Mouse (Mus musculus): ENCODE results near the gene Dlst.

The Dlst gene

DNA sequence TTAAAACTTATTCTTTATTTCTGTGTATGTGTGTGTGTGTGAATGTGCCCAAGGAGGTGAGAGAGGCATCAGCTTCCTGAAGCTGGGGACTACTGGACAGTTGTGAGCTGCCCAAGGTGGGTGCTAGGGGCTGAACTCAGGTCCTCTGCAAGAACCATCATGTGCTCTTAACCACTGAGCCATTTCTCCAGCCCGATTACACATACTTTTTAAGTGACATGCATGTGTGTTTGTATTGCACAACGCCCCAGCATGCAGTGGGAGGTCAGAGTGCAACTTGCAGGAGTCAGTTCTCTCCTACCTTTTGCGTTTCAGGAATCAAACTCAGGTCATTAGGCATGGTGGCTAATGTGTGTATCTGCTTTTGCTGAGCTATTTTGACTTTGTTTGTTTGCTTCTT, 42.4 kb downstream of the Dlst start:
- no peak for DNase-seq

DNA sequence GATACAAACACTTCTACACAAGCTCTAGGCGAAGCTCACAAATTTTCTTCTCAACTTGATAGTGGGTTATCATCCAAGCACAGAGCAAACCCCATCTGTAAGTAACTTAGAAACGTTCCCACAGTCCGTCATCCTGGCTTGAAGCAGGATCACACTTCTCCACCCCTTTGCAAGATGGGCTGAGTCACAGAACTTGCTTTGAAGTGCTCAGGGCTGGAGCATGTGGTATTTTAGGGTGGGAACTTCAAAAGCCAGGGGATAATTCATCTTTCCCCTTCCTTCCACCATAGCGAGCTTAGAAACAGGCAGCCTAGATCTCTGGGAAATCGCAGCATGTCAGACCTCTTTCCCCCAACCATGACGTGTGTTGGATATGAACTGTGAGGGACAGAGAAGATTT, 45.7 kb downstream of the Dlst start:
- DNase-seq, result no peak

DNA sequence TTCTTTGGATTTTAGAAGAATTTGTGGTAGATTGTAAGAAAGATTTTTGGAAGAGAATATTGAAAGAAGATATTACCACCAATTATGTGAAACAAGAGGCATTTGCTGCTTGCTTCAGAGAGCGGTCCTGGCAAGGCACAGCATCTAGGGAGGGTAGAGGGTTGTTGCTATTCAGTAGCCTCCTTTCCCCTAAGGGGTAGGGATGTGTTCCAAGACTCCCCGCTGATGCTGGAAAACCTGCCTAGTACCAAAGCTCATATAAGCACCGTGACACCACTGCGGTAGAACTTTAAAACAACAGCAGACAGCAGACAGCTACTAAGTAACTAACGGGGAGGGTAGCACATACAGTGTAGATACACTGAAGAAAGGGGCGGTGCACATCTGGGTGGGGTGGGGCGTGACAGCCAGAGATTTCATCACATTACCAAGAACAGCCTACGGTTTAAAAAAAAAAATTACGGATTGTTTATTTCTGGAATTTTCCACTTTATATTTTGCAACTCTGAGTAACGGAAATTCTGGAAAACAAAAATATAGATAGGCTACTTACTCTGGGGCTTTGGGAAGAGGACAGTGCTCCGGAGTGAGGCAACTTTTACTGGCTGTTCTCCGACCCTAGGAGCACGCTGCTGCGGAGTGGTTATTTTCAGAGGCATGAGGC, 47.3 kb downstream of the Dlst start:
- no peak for DNase-seq

DNA sequence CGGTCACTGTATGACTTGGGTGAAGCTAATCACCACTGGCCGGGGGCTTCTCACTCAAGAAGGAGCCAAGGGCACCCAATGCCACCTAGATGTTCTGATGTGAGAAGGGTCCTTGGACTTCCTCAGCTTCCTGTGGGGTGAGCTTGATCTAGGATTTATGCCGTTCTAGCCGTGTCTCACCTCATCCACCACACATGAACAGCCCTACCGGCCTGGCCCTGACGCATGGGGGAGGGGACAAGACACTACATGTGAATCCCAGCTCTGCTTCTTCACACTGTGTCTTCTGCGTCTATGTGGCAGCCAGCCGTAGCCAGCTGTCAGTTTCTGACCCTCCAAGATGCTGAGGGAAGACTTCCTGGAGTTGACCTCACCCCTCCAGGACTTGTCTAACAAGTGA, 48.2 kb downstream of the Dlst start:
- no peak for DNase-seq

DNA sequence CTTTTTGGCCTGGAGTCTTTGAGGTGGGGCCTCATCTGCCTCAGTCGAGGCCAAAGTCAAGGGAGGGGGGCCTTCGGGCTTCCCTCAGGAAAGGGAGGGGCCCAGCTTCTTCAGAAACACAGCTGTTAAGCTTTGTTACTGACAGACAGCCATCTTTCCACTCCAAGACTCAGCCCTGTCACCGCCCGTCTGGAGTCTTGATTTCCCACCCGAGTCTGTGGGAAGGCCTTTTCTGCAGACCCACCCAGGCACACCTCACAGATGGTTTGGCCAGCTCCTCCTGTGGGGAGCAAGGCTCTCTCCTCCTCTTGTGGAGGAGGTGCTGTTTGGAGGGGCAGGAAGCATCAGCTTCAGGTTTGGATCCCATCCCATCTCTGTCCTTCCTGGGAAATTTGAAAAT, 49.0 kb downstream of the Dlst start:
- DNase-seq, result no peak

DNA sequence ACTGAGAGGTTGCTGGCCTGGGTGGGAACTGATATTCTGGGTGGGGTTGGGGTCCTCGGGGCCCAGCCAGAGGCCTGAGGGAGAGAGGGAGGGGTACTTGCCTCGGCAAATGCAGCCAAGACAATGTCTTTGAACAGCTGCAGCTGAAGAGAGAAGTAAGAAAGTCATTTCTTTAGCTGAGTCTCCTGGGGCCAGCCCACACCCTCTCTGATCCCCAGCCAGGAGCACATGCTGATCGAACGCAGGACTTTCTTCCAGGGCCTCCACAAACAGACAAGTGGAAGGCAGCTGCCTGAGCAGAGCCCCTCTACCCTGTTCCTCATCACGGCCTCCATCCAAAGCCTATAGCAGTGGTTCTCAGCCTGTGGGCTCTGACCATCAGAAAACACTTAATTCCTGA, 54.4 kb downstream of the Dlst start:
- DNase-seq, result no peak

DNA sequence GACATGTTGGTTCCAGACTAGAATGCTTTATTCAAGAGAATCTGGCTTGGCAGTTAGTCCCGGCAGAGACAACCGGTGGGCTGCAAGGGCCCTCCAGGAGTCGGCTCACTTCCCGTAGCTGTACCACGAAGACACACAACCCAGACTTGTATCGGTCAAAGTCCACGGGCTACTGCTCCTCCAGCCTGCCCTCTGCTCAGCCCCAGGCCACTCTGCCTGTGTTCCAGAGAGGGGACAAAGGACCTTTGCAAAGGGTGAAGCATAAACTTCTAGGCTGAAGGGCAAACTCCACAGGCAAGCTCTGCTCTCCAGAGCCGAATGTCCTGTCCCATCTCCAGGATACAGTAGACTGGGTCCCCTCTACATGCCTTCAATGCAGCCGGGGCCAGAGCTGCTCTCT, 56.0 kb downstream of the Dlst start:
- DNase-seq, result no peak

DNA sequence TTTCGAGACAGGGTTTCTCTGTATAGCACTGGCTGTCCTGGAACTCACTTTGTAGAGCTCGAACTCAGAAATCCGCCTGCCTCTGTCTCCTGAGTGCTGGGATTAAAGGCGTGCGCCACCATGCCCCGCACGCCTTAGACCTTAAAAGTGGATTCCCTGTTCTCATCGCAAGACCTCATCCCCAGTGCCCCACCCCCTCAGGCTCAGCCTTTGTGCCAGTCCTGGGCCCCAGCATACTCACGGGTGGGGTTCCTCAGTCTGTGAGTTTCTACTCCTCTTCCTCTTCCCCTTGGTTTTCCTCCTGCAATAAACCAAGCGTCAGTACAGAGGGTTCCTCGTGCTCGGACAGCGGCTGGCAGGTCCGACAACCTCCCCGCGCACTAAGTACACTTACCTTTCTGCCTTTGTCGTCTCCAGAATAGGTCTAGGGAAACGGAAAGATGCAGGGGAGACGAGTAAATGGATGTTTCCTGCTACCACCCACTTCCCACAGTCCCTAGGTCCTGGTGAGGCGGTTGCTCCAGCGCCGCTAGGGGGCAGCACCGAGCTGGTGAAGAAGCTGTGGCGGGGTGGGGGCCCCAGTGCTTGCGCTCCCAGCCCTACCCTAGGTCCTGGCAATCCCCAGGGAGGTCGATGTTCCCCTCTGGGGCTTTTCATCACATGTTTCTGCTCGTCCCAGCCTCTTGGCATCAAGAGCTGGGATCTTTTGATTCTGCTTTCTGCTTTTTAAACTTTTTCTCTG, 58.7 kb downstream of the Dlst start:
- DNase-seq, result peak; percentile 91

DNA sequence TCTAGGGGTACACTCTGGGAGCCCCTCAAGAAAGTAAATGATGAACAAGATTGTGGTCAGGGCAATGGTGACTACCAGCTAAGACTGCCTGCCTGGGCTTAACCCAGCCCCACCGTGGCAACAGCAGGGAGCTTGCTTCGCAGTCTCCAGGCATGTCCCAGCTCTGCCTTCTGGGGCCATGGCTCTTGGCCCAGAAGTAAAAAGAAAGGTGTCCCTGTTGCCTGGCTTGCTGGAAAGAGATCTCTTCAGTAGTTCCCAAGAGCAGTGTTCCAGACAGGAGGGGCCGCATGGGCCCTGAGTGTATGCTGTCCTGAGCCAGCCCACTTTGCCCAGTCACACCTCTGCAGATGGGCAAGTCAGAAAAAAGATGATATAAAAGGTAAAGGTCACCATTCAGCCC, 59.2 kb downstream of the Dlst start:
- no peak for DNase-seq

DNA sequence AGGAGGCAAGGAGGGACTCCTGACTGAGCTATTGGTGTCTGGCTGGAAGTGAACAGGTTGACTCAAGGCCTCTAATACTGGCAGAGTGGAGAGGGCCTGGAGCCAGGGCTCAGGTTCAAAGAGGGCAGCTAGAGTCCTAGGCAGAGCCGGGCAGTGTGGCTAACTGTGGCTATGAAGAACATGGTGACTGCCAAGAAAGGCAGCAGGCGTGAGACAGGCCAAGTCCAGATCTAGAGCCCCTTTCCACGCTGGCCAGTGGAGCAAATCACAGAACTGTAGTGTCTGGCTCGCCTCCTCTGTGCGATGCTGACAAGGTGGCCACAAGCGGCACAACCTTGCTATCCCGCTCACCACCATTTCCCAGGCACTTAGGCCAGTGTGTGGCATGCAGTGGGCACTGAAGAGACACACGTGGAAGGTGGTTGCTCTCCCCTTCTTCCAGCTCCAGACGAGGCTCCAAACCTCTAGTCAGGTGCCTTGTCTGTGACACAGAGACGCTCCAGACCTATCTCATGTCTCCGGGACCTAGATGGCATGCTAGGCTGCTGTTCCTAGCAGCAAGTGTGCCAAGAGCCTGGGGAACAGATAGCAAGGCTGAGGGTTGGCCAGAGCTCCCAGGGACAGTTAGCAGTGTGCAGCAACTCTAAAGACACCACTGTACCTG, 59.8 kb downstream of the Dlst start:
- no peak for DNase-seq

DNA sequence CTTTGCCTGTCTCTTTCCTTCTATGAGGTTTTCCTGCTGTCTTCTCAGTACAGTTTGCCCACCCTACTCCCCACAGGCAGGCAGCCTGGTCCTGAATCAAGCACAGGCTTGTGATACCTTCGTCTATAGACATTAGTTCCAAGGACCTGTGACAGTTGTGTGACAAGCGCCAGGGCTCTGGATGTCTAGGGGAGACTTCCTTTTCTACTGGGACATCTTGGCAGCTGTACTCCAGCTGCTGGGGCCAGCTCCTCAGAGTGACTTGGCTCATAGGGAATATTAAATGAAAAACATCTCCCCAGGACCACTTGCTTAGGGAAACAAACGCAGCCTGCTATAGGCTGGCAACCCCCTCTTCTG, 60.3 kb downstream of the Dlst start:
- no peak for DNase-seq

DNA sequence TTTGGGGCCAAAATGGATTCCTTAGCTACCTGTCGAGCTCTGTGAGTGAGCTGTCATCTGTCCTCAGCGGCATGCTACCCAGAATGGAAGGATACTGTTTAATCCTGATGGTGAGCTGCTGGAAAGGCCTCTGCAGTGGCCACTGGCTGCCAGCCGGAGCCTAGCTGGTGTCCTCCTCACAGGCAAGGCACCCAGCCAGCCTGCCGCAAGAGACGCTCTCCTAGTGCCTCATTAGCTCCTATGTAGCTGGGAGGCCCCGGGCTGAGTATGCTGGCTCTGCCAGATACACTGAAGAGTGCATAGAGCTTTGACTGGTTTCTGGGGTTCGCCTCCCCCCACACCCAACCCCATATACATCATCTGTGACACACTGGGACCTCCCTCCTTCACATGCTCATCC, 63.4 kb downstream of the Dlst start:
- no peak for DNase-seq

DNA sequence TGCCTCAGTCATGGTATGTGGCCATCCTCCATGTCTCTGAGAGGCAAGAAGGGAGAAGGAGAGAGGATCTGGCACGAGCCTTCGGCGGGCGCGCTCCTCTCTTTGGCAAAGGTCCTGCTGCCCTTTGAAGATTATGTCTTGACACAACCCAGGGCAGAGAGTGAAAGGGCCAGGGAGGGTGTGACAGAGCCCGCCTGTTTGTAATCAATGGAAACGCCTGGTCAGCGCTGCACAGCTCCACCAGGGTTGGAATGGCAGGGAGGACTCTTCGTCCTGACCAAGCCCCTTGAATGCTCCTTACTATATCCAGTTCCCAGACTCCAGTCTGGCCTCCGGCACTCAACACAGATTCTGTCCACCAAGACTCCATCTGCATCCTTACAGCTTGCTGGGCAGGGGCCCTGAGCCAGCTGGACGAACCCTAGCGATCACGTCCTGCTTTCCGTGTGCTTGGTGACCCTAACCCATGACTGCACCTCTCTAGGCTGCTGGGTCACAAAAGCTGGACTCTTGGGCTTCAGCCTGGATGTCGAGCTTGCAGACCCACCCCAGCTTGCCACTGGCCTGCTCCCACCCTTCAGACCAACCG, 64.5 kb downstream of the Dlst start:
- DNase-seq, result no peak

DNA sequence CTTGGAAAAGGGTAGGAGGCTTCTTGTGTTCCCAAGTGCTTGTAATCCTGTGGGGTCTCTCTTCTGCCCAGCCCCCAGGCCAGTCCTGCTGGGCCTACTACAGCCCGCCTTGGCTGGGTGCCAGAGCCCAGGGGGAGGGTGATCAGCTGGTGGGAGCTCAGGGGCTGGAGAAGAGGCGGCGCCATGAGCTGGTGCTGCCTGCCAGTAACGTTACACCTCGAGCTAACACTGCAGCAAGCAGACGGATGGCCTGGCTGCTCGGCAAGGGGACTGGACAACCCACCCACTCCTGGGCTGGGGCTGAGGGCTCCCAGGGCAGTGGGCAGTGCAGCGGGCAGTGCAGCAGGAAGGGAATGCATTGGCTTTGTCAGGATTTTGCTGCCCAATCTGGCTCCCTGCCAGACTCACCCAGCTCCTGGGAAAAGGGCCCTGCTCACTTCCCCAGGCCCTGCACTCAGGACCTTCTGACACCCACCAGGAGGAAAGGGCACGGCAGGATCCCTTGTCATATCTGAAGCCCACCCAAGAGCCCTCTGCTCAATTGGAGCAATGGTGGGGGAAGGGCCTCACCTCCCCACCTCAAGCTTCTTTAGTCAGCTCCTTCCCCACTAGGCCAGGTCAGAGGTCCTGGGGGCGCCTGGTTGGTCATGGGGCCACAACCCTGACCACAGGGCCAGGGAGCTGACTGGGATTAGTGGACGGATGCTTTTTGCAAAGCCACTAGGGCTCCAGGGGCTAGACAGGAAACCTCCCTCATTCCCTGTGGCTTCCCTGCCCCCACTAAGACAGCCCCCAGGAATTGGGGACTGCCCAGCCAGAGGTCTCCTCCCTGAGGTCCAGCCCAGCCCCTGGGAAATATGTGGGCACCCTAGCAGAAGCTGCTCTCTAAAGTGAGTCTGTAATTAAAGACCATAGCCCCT, 65.6 kb downstream of the Dlst start:
- DNase-seq, result peak; percentile 80

DNA sequence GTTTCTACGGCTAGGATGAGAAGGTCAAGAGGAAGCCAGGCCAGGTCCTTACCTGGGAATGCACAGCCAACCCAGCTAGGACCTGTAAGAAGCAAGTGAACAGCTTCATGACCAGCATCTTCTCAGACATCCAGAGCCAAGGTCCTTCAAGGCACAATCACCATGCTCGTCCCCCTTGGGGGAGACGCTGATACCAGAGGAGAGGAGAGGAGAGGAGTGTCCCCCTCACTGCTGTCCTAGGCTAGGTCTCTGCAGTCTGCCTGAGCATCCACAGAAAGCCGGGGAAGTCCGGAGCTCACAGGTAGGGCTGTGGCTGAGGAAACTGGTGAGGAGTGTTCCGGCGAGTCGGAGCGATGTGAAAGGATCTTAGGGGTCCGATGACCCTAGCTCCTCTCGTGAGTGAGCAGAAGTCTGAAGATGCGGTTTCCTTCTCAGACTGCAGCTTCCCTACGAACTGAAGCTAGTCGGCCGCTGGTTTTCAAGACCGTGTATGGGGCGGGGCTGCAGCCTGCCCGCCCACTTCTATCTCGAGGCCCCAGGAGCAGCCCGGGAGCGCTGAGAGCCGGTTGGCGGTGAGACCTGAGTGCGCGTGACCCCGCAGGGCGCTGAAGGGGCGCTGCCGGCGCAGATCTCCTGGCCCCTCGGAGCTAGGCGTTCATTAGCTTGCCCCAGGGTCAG, 66.4 kb downstream of the Dlst start:
- peak; percentile 80 for DNase-seq

DNA sequence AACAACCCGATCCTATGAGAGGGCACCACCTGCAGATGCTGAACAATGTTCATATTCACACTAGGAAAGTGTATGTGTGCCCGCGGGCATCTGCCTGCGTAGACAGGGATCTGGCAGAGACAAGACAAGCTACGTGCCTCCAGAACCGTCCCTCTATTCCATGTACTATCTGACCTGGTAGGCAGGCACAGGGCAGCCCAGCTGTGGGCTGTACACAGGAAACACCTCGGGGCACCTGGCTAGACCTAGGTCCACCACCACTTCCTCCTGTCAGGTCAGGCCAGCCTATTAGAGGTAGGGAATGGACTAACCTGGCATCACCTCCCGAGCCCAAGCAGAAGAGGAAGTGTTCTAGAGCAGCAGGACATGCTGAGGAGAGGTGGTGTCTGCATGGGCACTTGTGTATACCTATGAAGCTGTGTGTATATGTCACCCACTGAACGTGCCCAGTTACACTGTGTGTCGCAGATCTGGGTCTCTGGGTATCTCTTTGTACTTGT, 67.2 kb downstream of the Dlst start, which contains the start of gene Pgf:
Gene Pgf (minus strand): TSS at position 51 of the 500 bp plus-strand sequence.
- DNase-seq, result no peak

DNA sequence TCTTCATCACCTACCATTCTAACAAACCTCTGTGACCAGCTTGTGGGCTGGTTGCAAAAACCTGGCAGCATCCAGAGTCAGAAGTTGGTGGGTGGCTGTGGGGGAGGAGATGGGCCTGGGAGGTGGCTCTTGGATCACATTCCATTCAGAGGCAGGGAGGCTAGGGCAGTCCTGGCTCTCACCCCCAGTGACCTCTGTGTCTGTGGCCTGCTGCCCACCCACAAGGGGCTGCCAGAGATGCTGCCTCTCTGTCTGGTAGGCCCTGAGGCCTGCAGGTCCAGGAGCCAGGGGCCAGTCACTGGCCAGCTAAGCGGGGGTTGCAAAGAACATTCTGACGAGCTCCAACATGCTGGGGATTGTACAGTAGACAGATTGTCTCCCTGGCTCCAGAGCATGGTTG, 67.7 kb downstream of the Dlst start:
- no peak for DNase-seq

DNA sequence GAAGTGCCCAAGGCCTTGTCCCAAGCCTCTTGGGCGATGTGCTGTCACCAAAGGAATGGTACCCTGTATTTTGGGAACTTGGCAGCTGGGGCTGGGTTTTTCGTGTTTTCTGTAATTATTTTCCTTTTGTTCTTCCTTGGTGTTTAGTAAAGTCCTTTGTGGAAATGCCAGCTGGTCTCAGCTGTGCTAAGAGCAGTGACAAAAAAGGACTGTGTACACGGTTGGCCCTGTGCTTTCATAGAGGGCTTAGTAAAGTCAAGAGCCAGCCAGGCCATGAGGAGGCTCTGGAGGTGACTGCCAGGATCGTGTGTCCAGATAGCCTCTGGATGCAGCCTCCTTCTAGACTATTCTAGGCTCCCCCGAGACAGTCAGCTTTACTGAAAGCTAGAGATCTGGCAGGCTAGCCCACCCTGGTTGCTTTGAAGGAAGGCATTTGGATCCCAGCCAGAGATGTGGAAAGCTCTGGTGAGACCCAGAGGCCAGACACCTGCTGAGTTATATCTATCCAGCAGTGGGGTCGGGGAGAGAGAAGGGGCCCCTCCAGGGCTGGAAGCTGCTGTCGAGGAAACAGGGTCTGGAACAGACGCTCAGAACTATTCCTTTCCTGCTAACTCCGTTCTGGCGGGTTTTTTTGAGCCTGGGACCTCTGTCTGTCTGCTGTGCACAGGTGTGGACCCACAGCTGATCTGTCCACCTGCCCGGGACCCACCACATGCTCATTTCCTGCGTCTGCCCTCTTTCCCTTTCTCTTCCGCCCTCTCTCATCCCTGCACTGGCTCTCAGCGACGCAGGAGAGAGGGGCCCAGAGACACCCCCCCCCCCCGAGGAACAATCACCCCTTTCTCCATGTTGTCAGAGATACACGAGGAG, 71.1 kb downstream of the Dlst start:
- no peak for DNase-seq

DNA sequence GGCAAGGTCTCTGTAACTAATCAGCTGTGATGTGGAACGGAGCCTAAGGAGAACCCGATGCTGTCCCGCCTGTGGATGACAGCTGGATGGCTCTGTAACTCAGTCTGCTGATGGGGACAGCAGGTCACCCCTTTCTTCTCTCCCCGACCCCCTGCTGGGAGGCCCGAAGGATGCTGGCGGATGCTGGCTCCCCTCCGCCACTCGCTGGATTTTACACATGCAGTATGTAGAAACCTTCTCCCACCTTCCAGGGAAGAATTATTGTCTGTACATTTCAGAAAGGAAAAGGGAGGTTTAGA, 71.7 kb downstream of the Dlst start:
- peak; percentile 58 for DNase-seq

DNA sequence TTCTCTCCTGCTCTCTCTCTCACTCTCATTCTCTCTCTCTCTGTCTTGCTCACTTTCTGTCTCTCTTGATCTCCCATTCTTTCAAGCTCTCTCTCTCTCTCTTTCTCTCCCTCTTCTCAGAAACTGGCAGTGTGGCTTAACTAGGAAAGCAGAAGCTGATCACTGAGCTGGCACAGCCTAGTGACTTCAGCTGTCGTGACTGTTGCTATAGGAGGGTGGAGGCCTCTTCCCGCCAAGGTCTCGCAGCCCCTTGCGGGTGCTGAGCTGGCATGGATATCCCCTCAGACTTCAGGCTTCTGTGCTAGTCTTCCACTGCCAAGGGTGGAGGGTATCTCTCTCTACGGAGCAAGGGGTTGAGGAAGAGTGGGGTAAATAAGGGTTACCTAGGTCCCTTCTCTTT, 72.3 kb downstream of the Dlst start:
- no peak for DNase-seq

DNA sequence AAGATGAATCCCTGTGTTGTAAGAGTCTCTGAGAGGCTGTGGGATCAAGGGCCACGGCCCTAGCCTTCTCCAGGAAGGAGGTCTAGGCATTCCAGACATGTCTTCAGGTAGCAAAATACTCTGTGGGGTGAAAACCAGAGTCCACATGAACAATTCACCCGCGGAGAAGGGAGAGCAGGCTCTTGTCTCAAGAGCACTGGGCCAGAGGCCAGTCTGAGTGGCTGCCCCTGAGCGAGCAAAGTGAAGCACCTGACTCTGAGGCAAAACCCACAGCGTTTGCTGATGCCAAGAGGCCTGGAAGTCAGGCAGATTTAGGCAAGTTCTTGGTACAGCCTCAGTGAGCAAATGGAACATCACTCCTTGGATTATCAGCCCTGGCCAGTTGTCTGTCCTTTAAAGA, 73.5 kb downstream of the Dlst start:
- DNase-seq, result no peak

Measured in embryo, embryonic 11 days (tissue).